Mouse (Mus musculus) spleen, adult 2 months (tissue): ENCODE measurements around the gene Tnpo3. TPM values are rescaled to one million over a fixed set of nuclear protein-coding genes. Genes with fewer than 3 reads are reported as not detected.

Experiments
- DNase-seq, 2 experiments: peaks; one replicate each; pipeline versions ENCODE4 v3.0.0 to v3.0.0-alpha.2; 2012 to 2021; ENCODE audit warnings: low spot score in 2 of 2, low read depth in 1 of 2
- H3K27ac ChIP-seq: fragments of 200-500 bp; 2 replicates; pipeline ENCODE4 v1.5.1; 2012; ENCODE audit warnings: low read length, inconsistent platforms; ENCODE audit not compliant: insufficient read depth
- H3K27me3 ChIP-seq: fragments of 200-500 bp; 2 replicates; pipeline ENCODE4 v1.6.1; 2012; ENCODE audit warnings: mild to moderate bottlenecking, moderate library complexity, low read length, inconsistent platforms; ENCODE audit not compliant: control insufficient read depth, insufficient read depth
- H3K36me3 ChIP-seq: fragments of 200-500 bp; 2 replicates; pipeline ENCODE4 v1.6.1; 2012; ENCODE audit warnings: mild to moderate bottlenecking, low read length, inconsistent platforms; ENCODE audit not compliant: control insufficient read depth, insufficient read depth
- H3K4me1 ChIP-seq: fragments of 200-500 bp; 2 replicates; pipeline ENCODE4 v1.6.1; 2011; ENCODE audit warnings: inconsistent platforms; ENCODE audit not compliant: control insufficient read depth, insufficient read depth, insufficient read length
- H3K4me3 ChIP-seq: fragments of 200-500 bp; 2 replicates; pipeline ENCODE4 v1.5.1; 2011; ENCODE audit warnings: mild to moderate bottlenecking, inconsistent platforms; ENCODE audit not compliant: insufficient read depth, insufficient read length; ENCODE audit errors: extremely low read depth
- CTCF ChIP-seq: fragments of 200-500 bp; IDR thresholded peaks from 2 replicates; pipeline ENCODE4 v1.5.1; 2011; ENCODE audit warnings: mild to moderate bottlenecking, inconsistent platforms; ENCODE audit not compliant: insufficient read depth, insufficient read length, insufficient replicate concordance; ENCODE audit errors: extremely low read depth
- POLR2A ChIP-seq: fragments of 200-500 bp; IDR thresholded peaks from 2 replicates; pipeline ENCODE4 v1.6.1; 2011; ENCODE audit warnings: low read depth, low read length, inconsistent platforms
- WGBS: fragments of 180-500 bp; shearing (Covaris S2); methylation state at CpG from one replicate; pipeline ENCODE4 v1.1.7; 2018; 5-methylcytosine and 5-hydroxymethylcytosine counted together
- polyA plus RNA-seq: library from polyadenylated mRNA; depleted of rRNA; stranded (reverse); fragments of >200 nt; gene quantifications from 2 replicates; pipeline ENCODE4 v1.2.3, GENCODE M21; 2012

The Tnpo3 gene
- polyA plus RNA-seq, 1 experiment, result 39.1 TPM

DNA sequence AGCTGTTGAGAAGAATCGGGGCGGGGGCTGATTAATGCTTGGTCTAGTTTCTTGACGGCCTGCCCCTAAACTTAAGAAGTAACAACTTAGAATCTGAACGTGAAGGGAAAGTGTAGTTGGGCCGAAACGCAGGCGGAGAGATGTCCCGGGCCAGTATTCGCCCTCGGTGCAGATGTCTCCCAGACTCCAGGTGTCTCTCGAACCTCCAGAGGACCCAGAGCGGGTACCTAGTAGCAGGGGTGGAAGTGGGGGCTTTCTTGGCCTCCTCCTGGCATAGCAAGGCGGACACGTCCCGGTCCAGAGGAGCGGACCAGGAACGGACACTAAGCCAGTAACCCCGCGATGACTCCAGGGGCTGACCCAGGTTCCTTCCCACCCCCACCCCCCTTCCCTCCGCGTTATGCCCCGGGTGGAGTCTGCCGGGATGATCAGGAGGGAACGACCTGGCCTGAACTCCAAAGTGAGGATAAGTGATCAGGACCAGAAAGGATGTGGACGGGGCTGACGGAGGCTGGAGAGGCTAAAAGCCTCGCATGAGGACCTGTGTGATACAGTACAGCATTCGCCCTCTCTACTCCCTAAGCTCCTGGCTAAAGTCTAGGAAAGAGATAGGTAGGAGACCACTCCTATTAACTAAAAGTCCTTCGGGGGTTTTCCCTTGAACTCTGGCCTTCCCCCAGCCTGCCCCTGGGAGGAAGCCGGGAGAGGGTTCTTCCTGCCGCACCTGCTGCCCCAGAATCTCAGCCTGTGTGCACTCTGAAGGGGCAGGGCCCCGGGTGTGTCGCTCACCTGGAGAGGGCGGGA lies 82.1 kb downstream of the Tnpo3 start:
- H3K4me1 ChIP-seq, result peaks cover 24% of the 10 kb centered on the region; the same call in 1 of the 2 replicates
- TF ChIP-seq POLR2A, result no peak
- no peak for TF ChIP-seq CTCF
- H3K4me3 ChIP-seq, result peak overlapping the region; percentile 69
- peaks cover 13% of the 10 kb centered on the region for H3K36me3 ChIP-seq
- WGBS, result 7% methylated on average over 34 of the region's 34 CpGs
- DNase-seq, result peak in 1 of 2 experiments; percentile 58
- H3K27ac ChIP-seq, result peak overlapping the region; percentile 95
- H3K27me3 ChIP-seq, result no peaks in the 10 kb centered on the region; the same call in 1 of the 2 replicates

- peaks cover 8% of the 10 kb centered on the region for H3K36me3 ChIP-seq
- peak within 1 kb of the TSS; percentile 95 for H3K27ac ChIP-seq
- DNase-seq, result peak in 1 of 2 experiments; percentile 70
- WGBS, result 1% methylated on average over 85 of the region's 96 CpGs
- peak within 1 kb of the TSS; percentile 69 for H3K4me3 ChIP-seq
- no peaks in the 10 kb centered on the region; the same call in 1 of the 2 replicates for H3K27me3 ChIP-seq
- peaks cover 24% of the 10 kb centered on the region; the same call in 1 of the 2 replicates for H3K4me1 ChIP-seq
- TF ChIP-seq CTCF (no peak), POLR2A (peak; percentile 83)
Measured at GRCm38 (mm10) chr6:29526281-29527251, 83.1 kb downstream of the Tnpo3 start, which contains the start of gene Irf5. Irf5 (plus strand) TSS chr6:29526625.

GRCm38 (mm10) chr6:29525256-29525655 lies 84.4 kb downstream of the Tnpo3 start:
- peak in 1 of 2 experiments; percentile 25 for DNase-seq
- peaks cover 13% of the 10 kb centered on the region; the same call in 1 of the 2 replicates for H3K4me1 ChIP-seq
- no peaks in the 10 kb centered on the region; the same call in 1 of the 2 replicates for H3K27me3 ChIP-seq
- no peaks in the 10 kb centered on the region for H3K36me3 ChIP-seq
- TF ChIP-seq POLR2A (no peak), CTCF (peak; percentile 36; the same call in 1 of the 2 replicates)
- H3K4me3 ChIP-seq, result no peak overlapping the region
- no peak overlapping the region for H3K27ac ChIP-seq
- 84% methylated on average over 6 of the region's 6 CpGs for whole genome bisulfite sequencing

DNA sequence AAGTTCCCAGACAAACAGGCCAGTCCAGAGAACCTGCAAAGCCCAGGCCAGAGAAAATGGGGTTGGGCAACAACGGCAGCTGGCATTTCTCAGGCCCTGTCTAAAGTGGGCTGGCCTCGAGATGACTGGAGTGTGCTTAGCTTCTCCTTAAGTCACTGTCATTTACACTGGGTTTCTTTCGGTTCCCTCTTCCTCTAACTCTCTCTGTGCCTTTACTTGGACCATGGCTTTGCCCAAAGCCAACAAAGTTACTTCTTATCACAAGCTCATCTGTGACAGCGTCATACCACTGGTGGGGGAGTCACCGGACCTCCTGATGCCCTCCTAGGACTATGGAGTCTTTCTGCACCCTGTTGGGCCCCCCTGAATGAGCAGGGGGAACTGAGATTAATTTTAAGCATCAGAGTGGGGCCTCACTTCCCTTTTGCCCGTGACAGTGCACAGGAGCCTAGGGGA lies 85.6 kb downstream of the Tnpo3 start:
- WGBS, result 13% methylated on average over 6 of the region's 6 CpGs
- no peak for TF ChIP-seq POLR2A
- TF ChIP-seq CTCF, result no peak
- Histone ChIP-seq H3K4me3 (no peak overlapping the region), H3K27me3 (no peaks in the 10 kb centered on the region; the same call in 1 of the 2 replicates), H3K27ac (peak overlapping the region; percentile 79), H3K4me1 (peaks cover 11% of the 10 kb centered on the region; the same call in 1 of the 2 replicates), H3K36me3 (no peaks in the 10 kb centered on the region)
- peak; percentile 41 to 56 for DNase-seq

GRCm38 (mm10) chr6:29523301-29524033 lies 86.2 kb downstream of the Tnpo3 start:
- 45% methylated on average over 12 of the region's 12 CpGs for WGBS
- peak overlapping the region; percentile 79 for H3K27ac ChIP-seq
- TF ChIP-seq POLR2A (no peak), CTCF (no peak)
- peak in 1 of 2 experiments; percentile 55 for DNase-seq
- H3K4me3 ChIP-seq, result no peak overlapping the region
- no peaks in the 10 kb centered on the region for H3K36me3 ChIP-seq
- H3K4me1 ChIP-seq, result peaks cover 11% of the 10 kb centered on the region; the same call in 1 of the 2 replicates
- no peaks in the 10 kb centered on the region; the same call in 1 of the 2 replicates for H3K27me3 ChIP-seq
